Mouse (Mus musculus) forebrain, embryonic 14.5 days (tissue): ENCODE data around the gene Snrnp40. TPM values are rescaled to one million over a fixed set of nuclear protein-coding genes. Genes with fewer than 3 reads are reported as not detected.
A peak's percentile ranks its signal among the peaks of the same experiment; 100 is the strongest.

Source experiments
- ATAC-seq: fragments of 200-750 bp; cut with Nextera tagmentation; 2 replicates; pipeline ENCODE4 v1.8.0; 2017; ENCODE audit warnings: mild to moderate bottlenecking, moderate library complexity
- DNase-seq: peaks from one replicate; pipeline ENCODE4 v3.0.0-alpha.2; 2015; ENCODE audit warnings: low spot score
- H3K27ac ChIP-seq: fragments of 300-500 bp; sonication (generic); 2 replicates; pipeline ENCODE4 v1.5.1; 2014; ENCODE audit warnings: low read depth, mild to moderate bottlenecking, control low read depth, low read length, moderate library complexity
- H3K27me3 ChIP-seq: fragments of 300-500 bp; sonication (generic); replicated peaks from 2 replicates; pipeline ENCODE4 v1.6.1; 2014; ENCODE audit warnings: low read length, control low read depth, mixed read lengths; ENCODE audit not compliant: control insufficient read depth, insufficient read depth
- H3K36me3 ChIP-seq: fragments of 300-500 bp; sonication (generic); 2 replicates; pipeline ENCODE4 v1.6.1; 2014; ENCODE audit warnings: low read length, control low read depth; ENCODE audit not compliant: control insufficient read depth, insufficient read depth
- H3K4me1 ChIP-seq: fragments of 300-500 bp; sonication (generic); 2 replicates; pipeline ENCODE4 v1.6.1; 2014; ENCODE audit warnings: antibody characterized with exemption, low read length, control low read depth; ENCODE audit not compliant: control insufficient read depth, insufficient read depth
- H3K4me2 ChIP-seq: fragments of 300-500 bp; sonication (generic); 2 replicates; pipeline ENCODE4 v1.6.1; 2014; ENCODE audit warnings: mild to moderate bottlenecking, control low read depth, low read length
- H3K4me3 ChIP-seq: fragments of 300-500 bp; sonication (generic); 2 replicates; pipeline ENCODE4 v1.5.1; 2014; ENCODE audit warnings: low read depth, low read length, control low read depth
- H3K9ac ChIP-seq: fragments of 300-500 bp; sonication (generic); 2 replicates; pipeline ENCODE4 v1.6.1; 2014; ENCODE audit warnings: mild to moderate bottlenecking, low read length, control low read depth, moderate library complexity
- H3K9me3 ChIP-seq: fragments of 300-500 bp; sonication (generic); replicated peaks from 2 replicates; pipeline ENCODE4 v1.6.1; 2016; ENCODE audit warnings: low read length, control low read depth, mixed read lengths; ENCODE audit not compliant: control insufficient read depth
- WGBS: fragments of 180-500 bp; shearing (Covaris S2); extraction: QIAGEN DNeasy Blood & Tissue Kit; methylation state at CpG from one replicate; pipeline ENCODE4 v1.1.7; 2014; 5-methylcytosine and 5-hydroxymethylcytosine counted together
- polyA plus RNA-seq: library from polyadenylated mRNA; unstranded; fragments of >200 nt; fragmentation: Nextera tagmentation; extraction: Ambion mirVana; gene quantifications from 2 replicates; pipeline ENCODE4 v1.2.1, GENCODE M21; 2014

Gene Snrnp40
- polyA plus RNA-seq = 143 and 160 TPM in 2 replicates

GRCm38 (mm10) chr4:130359486-130360237 is at the start of gene Snrnp40, which contains the start of gene Zcchc17:
Snrnp40 (plus strand) TSS chr4:130360132.
Zcchc17 (minus strand) TSS chr4:130359943.
- DNase-seq = peak; percentile 100
- ATAC-seq = peak; percentile 100
- H3K9ac ChIP-seq = peak within 1 kb of the TSS; percentile 91
- H3K4me2 ChIP-seq = peak within 1 kb of the TSS; percentile 90
- under 1% methylated on average over 49 of the region's 49 CpGs for WGBS
- no peaks in the 10 kb centered on the region for H3K9me3 ChIP-seq
- H3K36me3 ChIP-seq = peaks cover 21% of the 10 kb centered on the region
- H3K27ac ChIP-seq = peak within 1 kb of the TSS; percentile 80
- H3K4me3 ChIP-seq = peak within 1 kb of the TSS; percentile 73
- no peaks in the 10 kb centered on the region for H3K27me3 ChIP-seq
- H3K4me1 ChIP-seq = peaks cover 14% of the 10 kb centered on the region

GRCm38 (mm10) chr4:130312526-130312925 is 47.4 kb upstream of the Snrnp40 start:
- Histone ChIP-seq H3K27me3 (peaks cover 18% of the 10 kb centered on the region), H3K4me2 (no peak overlapping the region), H3K4me3 (no peak overlapping the region), H3K9ac (no peak overlapping the region), H3K27ac (no peak overlapping the region), H3K9me3 (no peaks in the 10 kb centered on the region), H3K4me1 (peaks cover 4% of the 10 kb centered on the region), H3K36me3 (peaks cover 28% of the 10 kb centered on the region)
- WGBS = 91% methylated on average over 3 of the region's 3 CpGs
- ATAC-seq (no peak), DNase-seq (no peak)

DNA sequence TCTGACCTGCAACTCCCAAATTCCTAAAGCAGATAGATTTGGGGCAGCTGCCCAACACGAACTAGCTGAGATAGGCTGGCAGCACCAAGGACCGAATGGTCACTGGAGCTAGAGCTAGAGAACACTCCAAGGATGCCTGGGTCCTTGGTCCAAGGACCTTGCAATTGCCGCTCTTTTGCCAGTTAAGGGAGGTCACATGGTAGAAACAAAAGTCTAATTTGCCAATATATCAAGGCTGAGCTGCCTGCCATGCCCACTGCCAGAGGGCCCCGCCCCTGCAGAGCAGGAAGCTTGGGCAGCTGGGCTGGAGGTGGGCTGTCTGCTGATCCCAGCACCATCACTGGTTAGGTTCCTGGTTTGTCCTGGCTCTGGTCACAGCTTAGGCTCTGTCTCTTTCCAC is 46.4 kb upstream of the Snrnp40 start:
- no peak overlapping the region for H3K4me2 ChIP-seq
- no peak for DNase-seq
- H3K27ac ChIP-seq = no peak overlapping the region
- H3K4me3 ChIP-seq = no peak overlapping the region
- no peaks in the 10 kb centered on the region for H3K4me1 ChIP-seq
- 89% methylated on average over 4 of the region's 4 CpGs for WGBS
- no peak for ATAC-seq
- peaks cover 14% of the 10 kb centered on the region for H3K27me3 ChIP-seq
- H3K9me3 ChIP-seq = no peaks in the 10 kb centered on the region
- H3K36me3 ChIP-seq = peaks cover 37% of the 10 kb centered on the region
- no peak overlapping the region for H3K9ac ChIP-seq

- WGBS = 83% methylated on average over 13 of the region's 13 CpGs
- Histone ChIP-seq H3K4me1 (no peaks in the 10 kb centered on the region), H3K9ac (no peak overlapping the region; the same call in 1 of the 2 replicates), H3K27me3 (0 out of 2 replicates have a peak, but pooled peaks cover 4% of the 10 kb centered on the region), H3K36me3 (peaks cover 57% of the 10 kb centered on the region), H3K27ac (no peak overlapping the region), H3K9me3 (no peaks in the 10 kb centered on the region), H3K4me3 (no peak overlapping the region), H3K4me2 (no peak overlapping the region)
- ATAC-seq (no peak), DNase-seq (no peak)
Observed at GRCm38 (mm10) chr4:130315771-130316527, 44.0 kb upstream of the Snrnp40 start.

GRCm38 (mm10) chr4:130316691-130317090 is 43.2 kb upstream of the Snrnp40 start:
- Histone ChIP-seq H3K27ac (no peak overlapping the region), H3K27me3 (no peaks in the 10 kb centered on the region), H3K9me3 (no peaks in the 10 kb centered on the region), H3K9ac (no peak overlapping the region), H3K4me2 (no peak overlapping the region), H3K36me3 (peaks cover 62% of the 10 kb centered on the region), H3K4me3 (no peak overlapping the region), H3K4me1 (no peaks in the 10 kb centered on the region)
- no peak for DNase-seq
- WGBS = 84% methylated on average over 10 of the region's 10 CpGs
- ATAC-seq = no peak

- H3K36me3 ChIP-seq = peaks cover 75% of the 10 kb centered on the region
- no peak overlapping the region for H3K9ac ChIP-seq
- no peak overlapping the region for H3K27ac ChIP-seq
- H3K27me3 ChIP-seq = no peaks in the 10 kb centered on the region
- no peaks in the 10 kb centered on the region for H3K4me1 ChIP-seq
- no peak overlapping the region for H3K4me3 ChIP-seq
- ATAC-seq (no peak), DNase-seq (no peak)
- H3K4me2 ChIP-seq = no peak overlapping the region
- no peaks in the 10 kb centered on the region for H3K9me3 ChIP-seq
- 82% methylated on average over 3 of the region's 3 CpGs for WGBS
Observed at GRCm38 (mm10) chr4:130318122-130318521, 41.8 kb upstream of the Snrnp40 start.

DNA sequence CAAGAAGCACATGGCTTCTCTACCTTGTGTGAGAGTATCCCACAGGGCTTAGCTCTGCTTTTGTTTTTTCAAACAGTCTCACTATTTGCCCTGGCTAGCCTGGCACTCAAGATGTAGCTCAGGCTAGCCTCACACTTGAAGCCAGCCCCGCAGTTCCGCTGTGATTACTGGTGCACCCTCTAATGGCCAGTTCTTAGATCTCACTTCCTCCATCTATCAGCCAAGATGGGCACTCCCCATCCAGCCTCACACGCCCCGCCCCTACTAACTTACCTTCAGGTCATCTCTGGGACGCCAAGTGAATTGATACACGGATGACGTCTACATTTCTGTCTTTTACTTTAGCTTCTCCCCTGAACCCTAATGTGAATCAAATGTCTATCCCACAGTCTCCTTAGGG is 40.4 kb upstream of the Snrnp40 start:
- H3K27ac ChIP-seq = no peak overlapping the region
- DNase-seq = no peak
- WGBS = 83% methylated on average over 7 of the region's 7 CpGs
- H3K4me1 ChIP-seq = no peaks in the 10 kb centered on the region
- no peak overlapping the region for H3K4me2 ChIP-seq
- no peak overlapping the region for H3K4me3 ChIP-seq
- no peak for ATAC-seq
- no peaks in the 10 kb centered on the region for H3K9me3 ChIP-seq
- peaks cover 75% of the 10 kb centered on the region for H3K36me3 ChIP-seq
- no peaks in the 10 kb centered on the region for H3K27me3 ChIP-seq
- no peak overlapping the region for H3K9ac ChIP-seq

GRCm38 (mm10) chr4:130321640-130322039 is 38.3 kb upstream of the Snrnp40 start:
- ATAC-seq (no peak), DNase-seq (no peak)
- Histone ChIP-seq H3K4me2 (no peak overlapping the region), H3K9me3 (no peaks in the 10 kb centered on the region), H3K9ac (no peak overlapping the region), H3K4me1 (no peaks in the 10 kb centered on the region), H3K27ac (no peak overlapping the region), H3K27me3 (no peaks in the 10 kb centered on the region), H3K4me3 (no peak overlapping the region), H3K36me3 (peaks cover 79% of the 10 kb centered on the region)
- WGBS = 93% methylated on average over 7 of the region's 7 CpGs

GRCm38 (mm10) chr4:130322567-130322966 is 37.4 kb upstream of the Snrnp40 start:
- Histone ChIP-seq H3K27ac (no peak overlapping the region), H3K4me3 (no peak overlapping the region), H3K9ac (no peak overlapping the region), H3K27me3 (no peaks in the 10 kb centered on the region), H3K4me2 (no peak overlapping the region), H3K4me1 (no peaks in the 10 kb centered on the region), H3K36me3 (peaks cover 87% of the 10 kb centered on the region), H3K9me3 (no peaks in the 10 kb centered on the region)
- WGBS = 83% methylated on average over 7 of the region's 7 CpGs
- ATAC-seq = no peak
- no peak for DNase-seq
